Mouse (Mus musculus): ENCODE data around the gene Larp4.

GRCm38 (mm10) chr15:100006180-100006579, 36.3 kb downstream of the Larp4 start:
- TF ChIP-seq CTCF (IDR thresholded peaks at IDR 0.05; ENCODE audit: low read depth) (no peak), EP300 (IDR thresholded peaks at IDR 0.05; ENCODE audit: low read depth) (no peak)
